Mouse (Mus musculus) CH12.LX (cell line): ENCODE data around the gene Hdlbp.

Source experiments
- CTCF ChIP-seq, 2 experiments: IDR thresholded peaks in 1 of 2; conservative IDR thresholded peaks in 1 of 2; 2 replicates each; pipeline ENCODE4 v1.5.1; 2011 to 2012; ENCODE audit warnings: low read depth in 2 of 2, low read length in 2 of 2, improper control_type of control experiment in 1 of 2, inconsistent platforms in 1 of 2, mild to moderate bottlenecking in 1 of 2, moderate library complexity in 1 of 2
- E2F4 ChIP-seq: IDR thresholded peaks from 2 replicates; pipeline ENCODE4 v1.6.1; 2011; ENCODE audit warnings: low read depth, low read length, improper control_type of control experiment; ENCODE audit not compliant: insufficient replicate concordance
- ELF1 ChIP-seq: IDR thresholded peaks from 2 replicates; pipeline ENCODE4 v1.6.1; 2014; ENCODE audit warnings: low read depth, mild to moderate bottlenecking, inconsistent platforms, low read length, improper control_type of control experiment
- EP300 ChIP-seq: IDR thresholded peaks from 2 replicates; pipeline ENCODE4 v1.6.1; 2011; ENCODE audit warnings: low read length, improper control_type of control experiment
- GABPA ChIP-seq: IDR thresholded peaks from 2 replicates; pipeline ENCODE4 v1.6.1; 2012; ENCODE audit warnings: low read depth, low read length, improper control_type of control experiment, inconsistent platforms; ENCODE audit not compliant: insufficient replicate concordance
- JUND ChIP-seq: conservative IDR thresholded peaks from 2 replicates; pipeline ENCODE4 v1.6.1; 2011; ENCODE audit warnings: low read depth, low read length, improper control_type of control experiment
- POLR2A ChIP-seq: IDR thresholded peaks from 2 replicates; pipeline ENCODE4 v1.6.1; 2011; ENCODE audit warnings: low read depth, mild to moderate bottlenecking, improper control_type of control experiment, low read length
- POLR2AphosphoS2 ChIP-seq: IDR thresholded peaks from 2 replicates; pipeline ENCODE4 v1.6.1; 2011; ENCODE audit warnings: low read depth, low read length, improper control_type of control experiment

DNA sequence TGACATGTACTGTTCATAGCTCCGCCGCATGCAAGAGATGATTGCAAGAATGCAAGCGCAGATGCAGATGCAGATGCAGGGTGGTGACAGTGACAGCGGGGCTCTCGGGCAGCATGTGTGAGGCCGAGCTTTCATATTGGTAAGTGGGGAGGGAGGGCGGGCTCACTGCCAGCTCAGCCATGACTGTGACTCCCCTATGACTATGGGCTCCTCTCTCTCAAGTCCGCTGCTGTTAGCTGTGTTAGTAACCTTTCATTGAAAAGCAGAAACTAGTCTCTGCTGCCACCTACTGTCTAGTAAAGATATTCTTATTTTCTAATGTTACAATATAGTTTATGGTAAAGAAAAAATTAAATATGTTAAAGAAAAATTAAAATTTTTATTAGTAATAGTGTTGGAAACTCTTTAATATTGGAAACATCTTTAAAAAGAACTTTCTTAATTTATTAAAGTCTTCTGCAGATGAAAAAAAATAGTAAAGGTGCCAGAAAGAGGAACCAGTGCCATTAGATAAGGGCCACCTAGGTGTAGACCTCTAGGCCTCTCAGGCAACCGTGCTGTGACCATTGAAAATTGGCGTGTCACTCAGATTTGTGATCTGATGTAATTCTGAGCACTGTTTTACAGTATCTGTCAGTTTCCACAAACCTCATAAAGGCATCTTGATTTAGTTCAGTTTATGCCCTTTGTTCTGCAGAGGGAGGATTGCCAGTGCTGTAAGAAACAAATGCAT lies 28.5 kb upstream of the Hdlbp start:
- TF ChIP-seq CTCF (conservative IDR thresholded peaks at IDR 0.05 in 1 of 2, IDR thresholded peaks at IDR 0.05 in 1 of 2; ENCODE audit: low read depth in 2 of 2, low read length in 2 of 2): peak in 1 of 2 experiments; percentile 66; a peak in 2 of 4 replicates
- no peak for TF ChIP-seq EP300
- no peak for TF ChIP-seq POLR2A
- no peak for TF ChIP-seq ELF1
- no peak for TF ChIP-seq E2F4
- no peak for TF ChIP-seq GABPA
- no peak for TF ChIP-seq JUND
- no peak for TF ChIP-seq POLR2AphosphoS2
